Mouse (Mus musculus): ENCODE measurements around the gene Mapkapk3. TPM values are rescaled to one million over a fixed set of nuclear protein-coding genes. Genes with fewer than 3 reads are reported as not detected.
A peak's percentile ranks its signal among the peaks of the same experiment; 100 is the strongest.
"Not testable (repeated sequence)": the region's sequence is repeated elsewhere in the genome, so short reads cannot be mapped to it uniquely, and the experiment has no call there.

Mapkapk3 gene
- polyA plus RNA-seq, 1 experiment: 28.0 TPM

DNA sequence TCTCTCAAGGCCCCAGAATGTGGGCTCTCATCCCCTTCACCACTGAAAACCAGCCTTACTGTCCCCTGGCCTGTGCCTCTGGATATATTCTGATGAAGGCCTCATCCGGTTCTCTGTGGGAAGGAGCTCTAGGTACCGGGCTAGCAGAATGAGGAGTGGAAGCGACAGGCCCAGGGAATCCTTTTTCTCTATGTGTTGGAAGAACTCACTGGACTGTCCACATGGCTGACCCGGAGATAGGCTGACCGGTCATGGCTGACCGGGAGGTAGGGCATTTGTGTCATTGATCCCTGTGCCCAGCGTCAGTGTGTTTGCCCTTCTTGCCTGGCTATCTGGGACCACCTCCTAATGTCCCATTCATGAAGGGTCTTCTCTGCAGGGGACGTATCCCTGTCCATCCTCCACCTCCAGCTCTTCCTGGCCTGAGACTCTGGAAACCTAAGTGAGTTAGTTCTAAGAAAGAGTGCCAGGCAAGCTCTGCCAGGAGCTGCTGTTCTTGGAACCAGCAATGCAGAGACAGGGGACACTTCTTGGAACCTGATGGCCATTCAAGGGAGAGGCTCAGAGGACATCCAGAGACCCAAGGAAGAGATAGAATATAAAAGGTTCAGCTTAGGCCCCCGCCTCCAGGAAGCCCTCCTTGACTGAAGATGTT is 18.8 kb upstream of the Mapkapk3 start:
- Histone ChIP-seq H3K4me3 (ENCODE audit: extremely low read depth, insufficient read depth, insufficient read length) (no peak overlapping the region), H3K36me3 (ENCODE audit: control insufficient read depth, insufficient read depth, low read length) (no peaks in the 10 kb centered on the region), H3K27me3 (ENCODE audit: control insufficient read depth, insufficient read depth, low read length) (no peaks in the 10 kb centered on the region), H3K4me1 (ENCODE audit: control insufficient read depth, insufficient read depth, insufficient read length) (peaks cover 8% of the 10 kb centered on the region; the same call in 1 of the 2 replicates), H3K27ac (ENCODE audit: insufficient read depth, low read length) (no peak overlapping the region)
- 94% methylated on average over 9 of the region's 9 CpGs for WGBS
- no peak for DNase-seq (ENCODE audit: low read depth in 1 of 2, low spot score in 2 of 2)
- TF ChIP-seq CTCF (IDR thresholded peaks at IDR 0.05; ENCODE audit: extremely low read depth, insufficient read depth, insufficient read length, insufficient replicate concordance) (no peak), POLR2A (IDR thresholded peaks at IDR 0.05; ENCODE audit: low read depth, low read length) (no peak)

DNA sequence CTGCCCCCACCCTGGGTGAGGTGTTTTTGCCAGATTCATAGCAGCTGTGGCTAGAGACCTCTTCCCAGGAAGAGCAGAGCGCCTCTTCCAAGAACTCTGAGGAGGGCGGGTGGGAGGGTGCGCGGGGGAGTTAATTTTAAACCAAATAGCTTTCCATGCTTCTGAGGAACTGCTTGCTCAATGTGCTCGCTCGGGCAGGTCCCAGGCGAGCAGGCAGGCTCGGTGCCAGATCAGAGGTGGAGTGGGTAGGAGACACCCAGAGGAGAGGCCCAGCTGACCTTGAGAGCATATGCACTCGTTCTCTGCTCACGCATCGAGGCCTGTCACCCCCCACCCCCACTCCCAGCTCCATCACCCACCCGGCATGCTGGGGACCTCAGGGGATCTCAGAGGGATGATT is 18.2 kb upstream of the Mapkapk3 start:
- Histone ChIP-seq H3K4me1 (ENCODE audit: control insufficient read depth, insufficient read depth, insufficient read length) (peaks cover 4% of the 10 kb centered on the region; the same call in 1 of the 2 replicates), H3K27ac (ENCODE audit: insufficient read depth, low read length) (0 out of 2 replicates have a peak overlapping the region, but pooled peaks have one; percentile 8), H3K4me3 (ENCODE audit: extremely low read depth, insufficient read depth, insufficient read length) (no peak overlapping the region), H3K27me3 (ENCODE audit: control insufficient read depth, insufficient read depth, low read length) (no peaks in the 10 kb centered on the region), H3K36me3 (ENCODE audit: control insufficient read depth, insufficient read depth, low read length) (no peaks in the 10 kb centered on the region)
- WGBS: 34% methylated on average over 12 of the region's 12 CpGs
- no peak for TF ChIP-seq CTCF (IDR thresholded peaks at IDR 0.05; ENCODE audit: extremely low read depth, insufficient read depth, insufficient read length, insufficient replicate concordance)
- no peak for TF ChIP-seq POLR2A (IDR thresholded peaks at IDR 0.05; ENCODE audit: low read depth, low read length)
- DNase-seq (ENCODE audit: low read depth in 1 of 2, low spot score in 2 of 2): no peak

DNA sequence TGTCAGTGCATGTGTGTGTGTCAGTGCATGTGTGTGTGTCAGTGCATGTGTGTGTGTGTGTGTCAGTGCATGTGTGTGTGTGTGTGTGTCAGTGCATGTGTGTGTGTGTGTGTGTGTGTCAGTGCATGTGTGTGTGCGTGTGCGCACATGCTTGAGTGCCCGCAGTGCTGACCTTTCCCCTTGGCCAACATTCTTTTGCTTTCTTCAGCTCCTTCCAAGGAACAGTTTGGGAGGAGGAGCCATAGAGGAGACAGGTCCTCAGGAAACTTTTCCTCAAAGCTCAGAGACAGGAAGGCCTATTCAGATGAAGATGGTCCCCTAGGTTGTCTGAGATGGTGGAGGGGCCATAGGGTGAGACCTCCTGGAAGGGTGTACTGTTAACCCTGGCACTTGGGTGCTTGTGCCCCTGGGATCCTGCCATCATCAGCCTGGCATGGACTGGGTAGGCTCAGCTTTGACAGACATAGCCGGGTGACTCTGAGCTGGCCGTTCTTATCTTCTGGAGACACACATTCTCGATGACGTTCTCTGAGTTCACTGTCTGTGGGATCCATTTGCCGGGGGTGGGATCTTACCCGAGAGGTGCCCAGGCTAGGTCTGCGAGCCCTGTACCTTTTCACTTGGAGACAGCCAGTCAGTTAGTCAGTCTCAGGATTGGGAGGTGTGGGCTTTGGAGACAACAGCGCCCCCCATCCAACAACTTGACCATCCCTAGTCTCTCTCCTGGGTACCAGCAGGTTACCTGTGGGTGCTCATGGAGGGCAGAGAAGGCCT is 17.6 kb upstream of the Mapkapk3 start:
- no peak overlapping the region for H3K4me3 ChIP-seq (ENCODE audit: extremely low read depth, insufficient read depth, insufficient read length)
- H3K36me3 ChIP-seq (ENCODE audit: control insufficient read depth, insufficient read depth, low read length): no peaks in the 10 kb centered on the region
- H3K27ac ChIP-seq (ENCODE audit: insufficient read depth, low read length): 0 out of 2 replicates have a peak overlapping the region, but pooled peaks have one; percentile 8
- no peak for TF ChIP-seq CTCF (IDR thresholded peaks at IDR 0.05; ENCODE audit: extremely low read depth, insufficient read depth, insufficient read length, insufficient replicate concordance)
- no peak for TF ChIP-seq POLR2A (IDR thresholded peaks at IDR 0.05; ENCODE audit: low read depth, low read length)
- 74% methylated on average over 11 of the region's 11 CpGs for WGBS
- H3K27me3 ChIP-seq (ENCODE audit: control insufficient read depth, insufficient read depth, low read length): no peaks in the 10 kb centered on the region
- H3K4me1 ChIP-seq (ENCODE audit: control insufficient read depth, insufficient read depth, insufficient read length): no peaks in the 10 kb centered on the region
- DNase-seq (ENCODE audit: low read depth in 1 of 2, low spot score in 2 of 2): no peak

DNA sequence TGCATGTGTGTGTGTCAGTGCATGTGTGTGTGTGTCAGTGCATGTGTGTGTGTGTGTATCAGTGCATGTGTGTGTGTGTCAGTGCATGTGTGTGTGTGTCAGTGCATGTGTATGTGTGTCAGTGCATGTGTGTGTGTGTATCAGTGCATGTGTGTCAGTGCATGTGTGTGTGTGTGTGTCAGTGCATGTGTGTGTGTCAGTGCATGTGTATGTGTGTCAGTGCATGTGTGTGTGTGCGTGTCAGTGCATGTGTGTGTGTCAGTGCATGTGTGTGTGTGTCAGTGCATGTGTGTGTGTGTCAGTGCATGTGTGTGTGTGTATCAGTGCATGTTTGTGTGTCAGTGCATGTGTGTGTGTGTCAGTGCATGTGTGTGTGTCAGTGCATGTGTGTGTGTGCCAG is 17.0 kb upstream of the Mapkapk3 start:
- H3K27me3 ChIP-seq (ENCODE audit: control insufficient read depth, insufficient read depth, low read length); H3K4me3 ChIP-seq (ENCODE audit: extremely low read depth, insufficient read depth, insufficient read length); H3K36me3 ChIP-seq (ENCODE audit: control insufficient read depth, insufficient read depth, low read length); H3K4me1 ChIP-seq (ENCODE audit: control insufficient read depth, insufficient read depth, insufficient read length); DNase-seq (ENCODE audit: low read depth in 1 of 2, low spot score in 2 of 2); H3K27ac ChIP-seq (ENCODE audit: insufficient read depth, low read length): not testable (repeated sequence)
- 96% methylated on average over 1 of the region's 1 CpGs for WGBS

DNA sequence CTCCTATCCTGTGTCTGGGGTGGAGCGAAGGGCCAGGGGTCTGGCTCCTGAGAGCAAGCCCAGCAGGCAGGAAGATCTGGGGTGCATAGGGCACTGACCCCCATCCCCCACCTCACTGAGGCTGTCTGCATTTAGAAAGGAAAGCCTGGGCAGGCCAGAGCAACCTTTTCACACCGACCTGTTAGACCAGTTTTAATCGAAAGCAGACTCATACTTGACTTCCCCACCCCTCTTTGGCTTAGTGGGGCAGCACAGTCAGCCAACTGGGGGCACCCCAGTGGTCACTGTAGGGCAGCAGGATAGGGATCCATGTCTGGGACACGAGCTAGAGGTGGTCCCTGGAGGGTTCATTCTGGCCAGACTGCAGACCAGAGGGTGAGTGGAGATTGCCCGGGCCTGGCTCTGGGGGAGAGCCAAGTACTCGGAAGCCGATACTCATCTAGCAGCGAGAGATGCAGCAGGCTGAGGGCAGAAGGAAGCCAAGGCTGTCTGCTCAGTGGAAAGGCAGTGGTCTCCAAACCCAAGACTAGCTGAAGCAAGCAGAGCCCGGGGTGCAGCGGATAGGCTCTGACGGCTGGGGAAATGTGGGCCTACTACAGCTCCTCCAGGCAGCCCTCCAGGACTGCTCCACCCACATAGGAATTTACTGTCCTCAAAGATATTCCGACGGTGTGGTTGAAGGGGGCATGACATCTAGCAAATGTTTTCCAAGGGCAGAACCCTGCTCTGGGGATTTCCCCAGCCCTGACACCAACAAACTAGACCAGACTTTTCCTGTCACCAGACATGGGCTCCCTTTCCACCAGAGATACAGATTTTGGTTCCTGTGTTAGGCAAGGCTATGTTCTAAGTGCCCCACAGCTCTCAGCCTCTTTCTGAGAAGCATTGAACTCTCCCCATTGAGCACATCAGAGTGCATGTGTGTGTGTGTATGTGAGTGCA is 16.2 kb upstream of the Mapkapk3 start:
- DNase-seq (ENCODE audit: low read depth in 1 of 2, low spot score in 2 of 2): no peak
- Histone ChIP-seq H3K27me3 (ENCODE audit: control insufficient read depth, insufficient read depth, low read length) (no peaks in the 10 kb centered on the region), H3K4me3 (ENCODE audit: extremely low read depth, insufficient read depth, insufficient read length) (no peak overlapping the region), H3K27ac (ENCODE audit: insufficient read depth, low read length) (no peak overlapping the region), H3K36me3 (ENCODE audit: control insufficient read depth, insufficient read depth, low read length) (no peaks in the 10 kb centered on the region), H3K4me1 (ENCODE audit: control insufficient read depth, insufficient read depth, insufficient read length) (no peaks in the 10 kb centered on the region)
- TF ChIP-seq POLR2A (IDR thresholded peaks at IDR 0.05; ENCODE audit: low read depth, low read length) (no peak), CTCF (IDR thresholded peaks at IDR 0.05; ENCODE audit: extremely low read depth, insufficient read depth, insufficient read length, insufficient replicate concordance) (no peak)
- WGBS: 49% methylated on average over 13 of the region's 13 CpGs

DNA sequence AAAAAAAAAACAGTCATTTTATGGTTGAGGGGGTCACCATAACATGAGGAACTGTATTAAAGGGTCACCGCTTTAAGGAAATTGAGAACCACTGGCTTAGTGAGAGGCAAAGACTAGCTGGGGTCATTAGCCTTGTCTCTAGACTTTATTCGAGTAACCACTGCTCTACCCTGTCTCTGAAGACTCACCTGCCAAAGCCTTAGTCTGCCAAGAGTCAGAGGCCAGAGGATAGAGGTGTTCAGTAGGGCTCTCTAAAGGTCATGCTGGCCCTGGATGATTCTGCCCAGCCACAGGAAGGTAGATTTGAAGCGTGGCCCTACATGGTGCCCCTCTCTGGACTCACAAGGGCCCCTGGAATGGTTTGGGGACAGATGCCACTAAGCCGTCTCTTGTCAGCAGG is 15.3 kb upstream of the Mapkapk3 start:
- Histone ChIP-seq H3K4me1 (ENCODE audit: control insufficient read depth, insufficient read depth, insufficient read length) (no peaks in the 10 kb centered on the region), H3K27me3 (ENCODE audit: control insufficient read depth, insufficient read depth, low read length) (no peaks in the 10 kb centered on the region), H3K4me3 (ENCODE audit: extremely low read depth, insufficient read depth, insufficient read length) (no peak overlapping the region), H3K27ac (ENCODE audit: insufficient read depth, low read length) (no peak overlapping the region), H3K36me3 (ENCODE audit: control insufficient read depth, insufficient read depth, low read length) (no peaks in the 10 kb centered on the region)
- WGBS: 91% methylated on average over 4 of the region's 4 CpGs
- DNase-seq (ENCODE audit: low read depth in 1 of 2, low spot score in 2 of 2): no peak
- TF ChIP-seq POLR2A (IDR thresholded peaks at IDR 0.05; ENCODE audit: low read depth, low read length): no peak
- no peak for TF ChIP-seq CTCF (IDR thresholded peaks at IDR 0.05; ENCODE audit: extremely low read depth, insufficient read depth, insufficient read length, insufficient replicate concordance)

All from spleen, adult 2 months (tissue).